Mouse (Mus musculus): ENCODE results near the gene Snx5.

GRCm38 (mm10) chr2:144215601-144216000 is 55.1 kb downstream of the Snx5 start:
- TF ChIP-seq POLR2A (IDR thresholded peaks at IDR 0.05; ENCODE audit: extremely low read depth, insufficient read depth, low read length): no peak
- no peak for TF ChIP-seq CTCF (IDR thresholded peaks at IDR 0.05; ENCODE audit: low read depth, low read length)

All from liver, adult 2 months (tissue).